Mouse (Mus musculus) retina, postnatal 1 day (tissue): ENCODE measurements around the gene Nup43.

ENCODE experiments used
- DNase-seq: peaks from one replicate; pipeline ENCODE4 v3.0.0-alpha.2; 2012

Nup43 gene

GRCm38 (mm10) chr10:7695286-7695685, 28.0 kb downstream of the Nup43 start:
- peak; percentile 14 for DNase-seq

GRCm38 (mm10) chr10:7700120-7700519, 32.8 kb downstream of the Nup43 start:
- no peak for DNase-seq

GRCm38 (mm10) chr10:7702586-7702985, 35.3 kb downstream of the Nup43 start:
- DNase-seq: no peak

GRCm38 (mm10) chr10:7710121-7710520, 42.8 kb downstream of the Nup43 start:
- DNase-seq: no peak

- DNase-seq: no peak
Observed at GRCm38 (mm10) chr10:7712506-7712905, 45.2 kb downstream of the Nup43 start.

- no peak for DNase-seq
Observed at GRCm38 (mm10) chr10:7715056-7715455, 47.8 kb downstream of the Nup43 start.

- DNase-seq: peak; percentile 96
Observed at GRCm38 (mm10) chr10:7725751-7726500, 58.6 kb downstream of the Nup43 start, which contains the start of gene Katna1. Katna1 (plus strand) TSS chr10:7726000.

GRCm38 (mm10) chr10:7726501-7726812, 59.2 kb downstream of the Nup43 start:
- no peak for DNase-seq

- no peak for DNase-seq
Observed at GRCm38 (mm10) chr10:7727011-7727410, 59.7 kb downstream of the Nup43 start.
